Mouse (Mus musculus): ENCODE data around the gene Vav1. TPM values are rescaled to one million over a fixed set of nuclear protein-coding genes. Genes with fewer than 3 reads are reported as not detected.

Gene Vav1
- polyA plus RNA-seq, 1 experiment from 2014 or later = 1.4 TPM

DNA sequence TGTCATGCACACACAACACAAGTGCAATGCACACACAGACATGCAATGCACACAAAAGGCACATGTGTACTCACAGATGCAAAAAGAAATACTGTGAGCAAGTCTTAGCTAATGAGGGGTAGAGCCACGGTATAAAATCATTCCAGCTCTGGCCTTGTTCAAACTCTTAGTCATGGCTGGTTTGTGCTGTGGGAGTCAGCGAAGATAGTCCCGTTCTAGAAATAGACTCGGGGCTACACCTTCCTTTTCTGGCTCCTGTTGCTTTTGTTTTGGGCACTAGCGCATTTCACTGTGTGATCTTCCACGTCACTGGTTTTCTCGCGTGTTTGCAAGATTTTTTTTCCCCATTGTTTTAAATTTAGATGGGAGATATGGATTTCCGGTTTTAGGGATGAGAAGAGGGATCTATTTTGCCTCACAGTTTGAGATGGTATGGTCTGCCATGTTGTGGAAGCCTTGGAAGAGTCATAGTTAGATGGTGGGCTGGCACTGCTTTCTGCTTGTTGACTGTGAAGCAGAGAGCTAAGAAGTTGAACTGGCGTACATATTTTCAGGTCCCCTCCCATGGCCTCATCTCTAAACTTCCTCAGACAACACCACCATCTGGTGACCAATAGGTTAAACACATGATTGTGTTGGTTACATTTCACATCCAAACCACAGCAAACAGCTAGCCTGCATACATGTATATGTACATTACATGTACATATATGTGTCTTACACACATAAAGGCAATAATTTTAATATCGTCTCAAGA is 80.8 kb downstream of the Vav1 start:
- no peaks in the 10 kb centered on the region for H3K27me3 ChIP-seq (replicated peaks; ENCODE audit: low read depth, poor library complexity, severe bottlenecking)
- H3K36me3 ChIP-seq (replicated peaks) = no peaks in the 10 kb centered on the region
- 89% methylated on average over 11 of the region's 11 CpGs for WGBS
- H3K9me3 ChIP-seq = no peaks in the 10 kb centered on the region
- no peak overlapping the region for H3K4me3 ChIP-seq
- no peak for DNase-seq (ENCODE audit: low spot score)
- no peaks in the 10 kb centered on the region for H3K4me1 ChIP-seq
- no peak overlapping the region for H3K27ac ChIP-seq (replicated peaks)

Other genes starting within 250 kb of the Vav1 start
- 53.9 and 55.1 TPM in 2 replicates for gene Khsrp, start 247.6 kb upstream of the Vav1 start, polyA plus RNA-seq (2016; fragmentation: Nextera tagmentation; extraction: Ambion mirVana)
- 0.12 TPM in 1 of 2 replicates, not detected in the other for gene Slc25a41, start 237.4 kb upstream of the Vav1 start, polyA plus RNA-seq (2016; fragmentation: Nextera tagmentation; extraction: Ambion mirVana)
- gene Crb3, start 220.0 kb upstream of the Vav1 start, polyA plus RNA-seq (2016; fragmentation: Nextera tagmentation; extraction: Ambion mirVana) = 7.2 and 8.0 TPM in 2 replicates
- gene Slc25a23, start 219.2 kb upstream of the Vav1 start, polyA plus RNA-seq (2016; fragmentation: Nextera tagmentation; extraction: Ambion mirVana) = 7.0 and 8.2 TPM in 2 replicates
- gene Dennd1c, start 200.6 kb upstream of the Vav1 start, polyA plus RNA-seq (2016; fragmentation: Nextera tagmentation; extraction: Ambion mirVana) = 2.0 and 2.8 TPM in 2 replicates
- 34.4 and 35.5 TPM in 2 replicates for gene Tubb4a, start 191.3 kb upstream of the Vav1 start, polyA plus RNA-seq (2016; fragmentation: Nextera tagmentation; extraction: Ambion mirVana)
- 8.0 and 8.8 TPM in 2 replicates for gene Tnfsf9, start 173.8 kb upstream of the Vav1 start, polyA plus RNA-seq (2016; fragmentation: Nextera tagmentation; extraction: Ambion mirVana)
- not detected in 2 replicates for gene Cd70, start 129.3 kb upstream of the Vav1 start, polyA plus RNA-seq (2016; fragmentation: Nextera tagmentation; extraction: Ambion mirVana)
- gene Tnfsf14, start 84.9 kb upstream of the Vav1 start, polyA plus RNA-seq (2016; fragmentation: Nextera tagmentation; extraction: Ambion mirVana) = 0.08 TPM in 1 of 2 replicates, not detected in the other
- 0.30 and 0.32 TPM in 2 replicates for gene C3, start 51.0 kb upstream of the Vav1 start, polyA plus RNA-seq (2016; fragmentation: Nextera tagmentation; extraction: Ambion mirVana)
- gene Gpr108, start 30.7 kb upstream of the Vav1 start, polyA plus RNA-seq (2016; fragmentation: Nextera tagmentation; extraction: Ambion mirVana) = 24.9 and 25.7 TPM in 2 replicates
- gene Trip10, start 29.6 kb upstream of the Vav1 start, polyA plus RNA-seq (2016; fragmentation: Nextera tagmentation; extraction: Ambion mirVana) = 37.4 and 42.2 TPM in 2 replicates
- 1.4 and 1.9 TPM in 2 replicates for gene Adgre1, start 79.6 kb downstream of the Vav1 start, polyA plus RNA-seq (2016; fragmentation: Nextera tagmentation; extraction: Ambion mirVana)

Data from embryonic facial prominence, embryonic 10.5 days (tissue).